Mouse (Mus musculus): ENCODE measurements around the gene Ppp1r12c.

The Ppp1r12c gene

GRCm38 (mm10) chr7:4432026-4432425 is 69.5 kb downstream of the Ppp1r12c start:
- DNase-seq (ENCODE audit: extremely low spot score, low spot score), result no peak

GRCm38 (mm10) chr7:4431548-4431947 is 69.9 kb downstream of the Ppp1r12c start:
- DNase-seq (ENCODE audit: extremely low spot score, low spot score), result peak; percentile 77
